Mouse (Mus musculus): Measurements from ENCODE around the gene Utp11.

DNA sequence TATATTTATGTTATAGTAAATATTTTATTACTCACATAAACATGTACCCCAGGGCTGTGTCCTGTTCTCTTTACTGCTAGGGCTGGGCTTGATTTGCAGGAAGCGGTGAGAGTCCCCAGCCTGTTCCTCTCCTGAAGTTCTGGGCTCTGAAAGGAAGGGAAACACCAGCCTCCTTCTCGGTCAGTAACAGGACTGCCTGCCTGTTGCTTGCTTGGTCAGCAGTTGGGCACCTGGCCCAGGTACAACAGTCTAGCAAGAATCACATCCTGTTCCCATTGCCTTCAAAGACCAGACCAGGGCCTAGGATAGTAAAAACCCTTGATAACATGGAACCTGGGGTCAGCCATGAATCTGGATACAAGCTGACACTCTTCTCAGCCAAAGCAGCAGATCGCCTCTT, 32.8 kb downstream of the Utp11 start:
- no peak for TF ChIP-seq POLR2A (IDR thresholded peaks at IDR 0.05; ENCODE audit: low read depth, low read length)
- TF ChIP-seq CTCF (IDR thresholded peaks at IDR 0.05; ENCODE audit: borderline replicate concordance, insufficient read depth, low read length) = no peak
